Mouse (Mus musculus) bone marrow macrophage, adult 2 months (primary cell): ENCODE data around the gene Rnf157. TPM values are rescaled to one million over a fixed set of nuclear protein-coding genes. Genes with fewer than 3 reads are reported as not detected.

Source experiments
- H3K27ac ChIP-seq: 2 replicates; pipeline ENCODE4 v1.5.1; 2012; ENCODE audit warnings: low read depth, low read length; ENCODE audit not compliant: insufficient read depth
- H3K4me1 ChIP-seq: 2 replicates; pipeline ENCODE4 v1.6.1; 2012; ENCODE audit warnings: low read length; ENCODE audit not compliant: control insufficient read depth, insufficient read depth
- H3K4me3 ChIP-seq: 2 replicates; pipeline ENCODE4 v1.5.1; 2012; ENCODE audit warnings: mild to moderate bottlenecking, low read length, moderate library complexity; ENCODE audit not compliant: insufficient read depth
- CTCF ChIP-seq: IDR thresholded peaks from 2 replicates; pipeline ENCODE4 v1.5.1; 2012; ENCODE audit warnings: low read depth, mild to moderate bottlenecking, low read length, moderate library complexity
- POLR2A ChIP-seq: IDR thresholded peaks from 2 replicates; pipeline ENCODE4 v1.6.1; 2012; ENCODE audit warnings: mild to moderate bottlenecking, low read depth, low read length, borderline replicate concordance
- polyA plus RNA-seq: library from polyadenylated mRNA; stranded (reverse); fragments of >200 nt; gene quantifications from 2 replicates; pipeline ENCODE4 v1.2.4, GENCODE M21; 2012; ENCODE audit not compliant: missing spikeins, insufficient read depth, insufficient read length

Rnf157 gene
- polyA plus RNA-seq, 1 experiment = 12.4 TPM

DNA sequence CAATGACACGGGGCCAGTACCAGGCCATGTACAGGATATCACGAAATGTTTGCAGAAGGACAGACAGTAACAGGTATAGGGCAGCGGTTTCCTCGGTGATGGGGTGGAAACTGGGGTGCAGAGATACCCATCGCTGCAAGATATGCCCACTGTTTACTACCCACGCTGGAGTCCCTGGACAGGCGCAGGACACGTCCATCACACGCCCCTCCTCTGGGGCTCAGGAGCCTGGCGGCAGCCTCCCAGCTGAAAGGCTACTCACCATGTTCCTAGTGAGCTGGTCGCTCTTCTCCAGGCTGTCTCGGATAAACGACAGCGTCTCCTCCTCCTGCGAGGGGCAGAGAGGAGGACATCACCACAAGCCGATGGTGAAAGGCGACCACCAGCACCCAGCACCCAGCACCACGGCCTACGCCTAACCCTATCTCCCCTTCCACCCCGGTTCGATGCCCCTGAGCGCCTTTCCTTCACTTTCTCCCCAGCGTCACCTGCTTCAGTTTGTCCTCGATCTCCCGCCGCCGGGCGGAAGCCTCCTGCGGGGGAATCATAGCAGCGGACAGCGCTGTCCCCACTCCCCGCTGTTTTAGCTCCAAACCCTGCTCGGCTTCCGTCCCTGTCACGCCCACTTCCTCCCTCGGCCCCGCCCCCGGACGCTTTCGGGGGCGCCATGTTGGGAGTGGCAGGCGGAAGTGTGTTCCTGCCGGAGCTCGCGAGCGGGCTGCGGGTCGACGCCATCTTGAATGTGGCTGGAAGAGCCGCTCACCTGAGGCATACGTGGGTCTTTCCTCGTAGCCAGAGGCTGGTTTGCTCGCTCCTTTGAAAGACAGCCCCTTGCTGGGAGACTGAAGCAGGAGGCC, 106.5 kb downstream of the Rnf157 start:
- Histone ChIP-seq H3K27ac (0 out of 2 replicates have a peak overlapping the region, but pooled peaks have one; percentile 9), H3K4me3 (peak overlapping the region; percentile 93), H3K4me1 (0 out of 2 replicates have a peak, but pooled peaks cover 3% of the 10 kb centered on the region)
- TF ChIP-seq CTCF (no peak), POLR2A (no peak)

GRCm38 (mm10) chr11:116305423-116305822, 107.4 kb downstream of the Rnf157 start:
- Histone ChIP-seq H3K4me1 (0 out of 2 replicates have a peak, but pooled peaks cover 3% of the 10 kb centered on the region), H3K27ac (no peak overlapping the region), H3K4me3 (no peak overlapping the region)
- TF ChIP-seq CTCF (no peak), POLR2A (no peak)

GRCm38 (mm10) chr11:116298621-116299020, 114.2 kb downstream of the Rnf157 start:
- Histone ChIP-seq H3K4me3 (no peak overlapping the region), H3K4me1 (no peaks in the 10 kb centered on the region), H3K27ac (no peak overlapping the region)
- no peak for TF ChIP-seq CTCF
- TF ChIP-seq POLR2A = no peak

GRCm38 (mm10) chr11:116298221-116298620, 114.6 kb downstream of the Rnf157 start:
- Histone ChIP-seq H3K27ac (no peak overlapping the region), H3K4me1 (no peaks in the 10 kb centered on the region), H3K4me3 (no peak overlapping the region)
- TF ChIP-seq POLR2A (no peak), CTCF (no peak)

DNA sequence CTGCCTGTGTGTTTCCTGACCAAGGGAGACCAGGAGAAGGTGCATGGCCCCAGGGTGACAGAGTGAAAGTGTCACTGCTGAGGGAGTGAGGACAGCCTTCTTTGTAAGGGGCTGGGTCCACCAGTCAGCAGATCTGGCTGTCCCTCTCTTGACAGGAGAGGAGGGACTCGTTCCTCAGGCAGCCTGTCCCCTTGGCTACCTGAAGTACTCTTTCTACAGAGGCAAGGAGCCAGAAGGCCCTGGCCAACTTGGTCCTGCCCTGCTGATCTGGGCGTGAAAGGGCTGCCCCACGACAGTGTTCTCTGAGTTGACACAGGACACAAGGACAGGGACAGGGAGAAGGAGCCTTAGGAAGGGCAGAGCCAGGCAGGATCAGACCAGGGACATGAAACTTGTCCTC, 115.8 kb downstream of the Rnf157 start:
- no peak overlapping the region for H3K4me3 ChIP-seq
- no peak for TF ChIP-seq CTCF
- TF ChIP-seq POLR2A = no peak
- H3K4me1 ChIP-seq = no peaks in the 10 kb centered on the region
- no peak overlapping the region for H3K27ac ChIP-seq

- Histone ChIP-seq H3K27ac (no peak overlapping the region), H3K4me3 (no peak overlapping the region), H3K4me1 (no peaks in the 10 kb centered on the region)
- TF ChIP-seq POLR2A (no peak), CTCF (no peak)
These were observed 116.6 kb downstream of the Rnf157 start for GRCm38 (mm10) chr11:116296191-116296734.

GRCm38 (mm10) chr11:116294319-116294718, 118.5 kb downstream of the Rnf157 start:
- Histone ChIP-seq H3K4me1 (no peaks in the 10 kb centered on the region), H3K4me3 (no peak overlapping the region), H3K27ac (no peak overlapping the region)
- peak; percentile 67 for TF ChIP-seq CTCF
- no peak for TF ChIP-seq POLR2A

GRCm38 (mm10) chr11:116293538-116294137, 119.2 kb downstream of the Rnf157 start:
- H3K4me1 ChIP-seq = no peaks in the 10 kb centered on the region
- no peak overlapping the region for H3K4me3 ChIP-seq
- TF ChIP-seq POLR2A (no peak), CTCF (no peak)
- H3K27ac ChIP-seq = no peak overlapping the region

GRCm38 (mm10) chr11:116292401-116292800, 120.4 kb downstream of the Rnf157 start:
- Histone ChIP-seq H3K4me1 (no peaks in the 10 kb centered on the region), H3K27ac (no peak overlapping the region)

DNA sequence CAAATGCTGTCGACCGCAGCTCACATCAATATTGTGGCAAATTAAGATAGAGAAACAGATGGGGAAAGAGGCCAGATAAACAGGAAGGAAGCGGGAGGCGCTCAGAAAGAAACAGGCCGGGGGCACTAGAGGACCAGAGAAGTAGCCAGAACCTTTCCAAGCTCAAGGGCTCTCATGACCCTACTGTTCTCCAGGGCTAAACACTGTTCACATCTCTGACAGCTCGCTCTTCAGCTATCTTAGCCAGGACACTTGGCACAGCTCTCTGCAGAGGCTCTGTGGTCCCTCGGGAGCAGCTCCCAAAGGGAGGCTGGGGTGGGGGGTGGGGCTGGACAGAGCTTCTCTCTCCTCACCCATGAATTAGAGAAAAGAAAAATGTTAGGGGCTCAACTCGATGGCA, 122.3 kb downstream of the Rnf157 start:
- no peak overlapping the region for H3K27ac ChIP-seq
- no peaks in the 10 kb centered on the region for H3K4me1 ChIP-seq
- no peak overlapping the region for H3K4me3 ChIP-seq
- no peak for TF ChIP-seq POLR2A

More at GRCm38 (mm10) chr11:116292401-116292800, 120.4 kb downstream of the Rnf157 start:
- no peak for TF ChIP-seq CTCF
- no peak for TF ChIP-seq POLR2A
- no peak overlapping the region for H3K4me3 ChIP-seq

- Histone ChIP-seq H3K27ac (no peak overlapping the region), H3K4me1 (no peaks in the 10 kb centered on the region), H3K4me3 (no peak overlapping the region)
- no peak for TF ChIP-seq CTCF
These were observed 125.5 kb downstream of the Rnf157 start for GRCm38 (mm10) chr11:116287351-116287750.

Other genes starting within 250 kb of the Rnf157 start
- 21.1 and 26.4 TPM in 2 replicates for gene Fbf1, start 244.9 kb downstream of the Rnf157 start, polyA plus RNA-seq
- gene Ten1, start 214.2 kb downstream of the Rnf157 start, polyA plus RNA-seq = 70.4 TPM in 2 replicates
- gene Acox1, start 214.0 kb downstream of the Rnf157 start, polyA plus RNA-seq = 47.0 and 47.6 TPM in 2 replicates
- gene Evpl, start 175.0 kb downstream of the Rnf157 start, polyA plus RNA-seq = not detected in 2 replicates
- 42.5 and 43.7 TPM in 2 replicates for gene Srp68, start 138.8 kb downstream of the Rnf157 start, polyA plus RNA-seq
- 0.41 TPM in 1 of 2 replicates, not detected in the other for gene Galr2, start 132.1 kb downstream of the Rnf157 start, polyA plus RNA-seq
- 71.8 and 88.2 TPM in 2 replicates for gene Exoc7, start 105.8 kb downstream of the Rnf157 start, polyA plus RNA-seq
- not detected in 2 replicates for gene Foxj1, start 77.6 kb downstream of the Rnf157 start, polyA plus RNA-seq
- gene Ubald2, start 21.1 kb upstream of the Rnf157 start, polyA plus RNA-seq = 123 and 152 TPM in 2 replicates
- gene Qrich2, start 53.2 kb upstream of the Rnf157 start, polyA plus RNA-seq = not detected in 2 replicates
- 50.8 and 54.5 TPM in 2 replicates for gene Prpsap1, start 81.2 kb upstream of the Rnf157 start, polyA plus RNA-seq
- gene Sphk1, start 117.9 kb upstream of the Rnf157 start, polyA plus RNA-seq = not detected in 2 replicates
- gene Ube2o, start 168.4 kb upstream of the Rnf157 start, polyA plus RNA-seq = 6.2 and 8.0 TPM in 2 replicates
- gene Aanat, start 173.4 kb upstream of the Rnf157 start, polyA plus RNA-seq = not detected in 2 replicates
- gene Rhbdf2, start 214.0 kb upstream of the Rnf157 start, polyA plus RNA-seq = 37.5 and 39.0 TPM in 2 replicates
- gene Prcd, start 240.5 kb upstream of the Rnf157 start, polyA plus RNA-seq = not detected in 2 replicates
- gene Cygb, start 241.3 kb upstream of the Rnf157 start, polyA plus RNA-seq = not detected in 2 replicates